Mouse (Mus musculus): ENCODE data around the gene Gm15737. TPM values are rescaled to one million over a fixed set of nuclear protein-coding genes. Genes with fewer than 3 reads are reported as not detected.

Gene Gm15737
- polyA plus RNA-seq, 1 experiment from 2014 or later = 0.39 TPM

- Histone ChIP-seq H3K4me1 (ENCODE audit: control insufficient read depth in 2 of 2, insufficient read depth in 2 of 2, low read length in 2 of 2) (peaks cover 11 to 38% of the 10 kb centered on the region in 2 experiments), H3K9ac (ENCODE audit: low read length) (no peak overlapping the region), H3K4me2 (ENCODE audit: low read length) (no peak overlapping the region), H3K27me3 (ENCODE audit: control insufficient read depth, insufficient read depth, low read length) (no peaks in the 10 kb centered on the region), H3K36me3 (ENCODE audit: control insufficient read depth, insufficient read depth, low read length) (peaks cover 2% of the 10 kb centered on the region; the same call in 1 of the 2 replicates), H3K27ac (replicated peaks in 1 of 2; ENCODE audit: control insufficient read depth in 1 of 2, insufficient read depth in 1 of 2, low read depth in 2 of 2, low read length in 2 of 2) (peak overlapping the region; percentile 20 to 35; a peak in 1 of 4 replicates), H3K9me3 (ENCODE audit: control insufficient read depth, low read length) (no peaks in the 10 kb centered on the region), H3K4me3 (ENCODE audit: control insufficient read depth in 1 of 2, insufficient read depth in 1 of 2, low read depth in 1 of 2, low read length in 2 of 2) (no peak overlapping the region)
- 59% methylated on average over 10 of the region's 10 CpGs for WGBS
- no peak for ATAC-seq (ENCODE audit: insufficient number of reproducible peaks, insufficient read depth, low FRiP score, low read depth)
These were observed 52.0 kb downstream of the Gm15737 start for GRCm38 (mm10) chr6:92920938-92921689.

DNA sequence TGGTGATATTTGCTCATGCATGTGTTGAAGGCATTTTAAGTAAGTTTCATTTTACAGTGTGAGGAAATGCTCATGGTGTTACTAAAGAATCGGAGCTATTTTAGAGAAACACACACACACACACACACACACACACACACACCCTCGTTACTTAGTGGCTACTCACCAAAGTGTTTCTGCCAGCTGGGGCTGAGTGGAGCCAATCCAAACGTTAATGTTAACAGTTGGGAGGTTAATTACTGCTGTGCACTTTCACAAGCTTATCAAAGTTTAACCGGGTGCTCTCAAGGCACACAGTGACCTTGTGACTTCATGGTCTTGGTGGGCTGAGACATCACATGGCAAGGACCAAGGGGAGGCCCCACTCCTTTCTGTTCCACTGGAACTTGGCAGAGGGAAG is 52.7 kb downstream of the Gm15737 start:
- 15% methylated on average over 4 of the region's 4 CpGs for WGBS
- Histone ChIP-seq H3K36me3 (ENCODE audit: control insufficient read depth, insufficient read depth, low read length) (peaks cover 9% of the 10 kb centered on the region; the same call in 1 of the 2 replicates), H3K27me3 (ENCODE audit: control insufficient read depth, insufficient read depth, low read length) (no peaks in the 10 kb centered on the region), H3K27ac (replicated peaks in 1 of 2; ENCODE audit: control insufficient read depth in 1 of 2, insufficient read depth in 1 of 2, low read depth in 2 of 2, low read length in 2 of 2) (peak overlapping the region in 1 of 2 experiments; percentile 64; a peak in 1 of 4 replicates), H3K4me1 (ENCODE audit: control insufficient read depth in 2 of 2, insufficient read depth in 2 of 2, low read length in 2 of 2) (peaks cover 16 to 41% of the 10 kb centered on the region in 2 experiments), H3K9me3 (ENCODE audit: control insufficient read depth, low read length) (no peaks in the 10 kb centered on the region), H3K4me3 (ENCODE audit: control insufficient read depth in 1 of 2, insufficient read depth in 1 of 2, low read depth in 1 of 2, low read length in 2 of 2) (no peak overlapping the region), H3K4me2 (ENCODE audit: low read length) (peak overlapping the region; percentile 22; the same call in 1 of the 2 replicates), H3K9ac (ENCODE audit: low read length) (no peak overlapping the region)
- ATAC-seq (ENCODE audit: insufficient number of reproducible peaks, insufficient read depth, low FRiP score, low read depth) = no peak; the same call in 1 of the 2 replicates

- Histone ChIP-seq H3K36me3 (ENCODE audit: control insufficient read depth, insufficient read depth, low read length) (peaks cover 20% of the 10 kb centered on the region; the same call in 1 of the 2 replicates), H3K9me3 (ENCODE audit: control insufficient read depth, low read length) (no peaks in the 10 kb centered on the region), H3K27ac (replicated peaks in 1 of 2; ENCODE audit: control insufficient read depth in 1 of 2, insufficient read depth in 1 of 2, low read depth in 2 of 2, low read length in 2 of 2) (0 out of 4 replicates have a peak overlapping the region, but pooled peaks of 1 of the 2 experiments have one; percentile 7), H3K4me3 (ENCODE audit: control insufficient read depth in 1 of 2, insufficient read depth in 1 of 2, low read depth in 1 of 2, low read length in 2 of 2) (no peak overlapping the region), H3K27me3 (ENCODE audit: control insufficient read depth, insufficient read depth, low read length) (no peaks in the 10 kb centered on the region), H3K4me2 (ENCODE audit: low read length) (peak overlapping the region; percentile 41), H3K9ac (ENCODE audit: low read length) (no peak overlapping the region), H3K4me1 (ENCODE audit: control insufficient read depth in 2 of 2, insufficient read depth in 2 of 2, low read length in 2 of 2) (peaks cover 16 to 34% of the 10 kb centered on the region in 2 experiments)
- 38% methylated on average over 8 of the region's 8 CpGs for WGBS
- ATAC-seq (ENCODE audit: insufficient number of reproducible peaks, insufficient read depth, low FRiP score, low read depth) = no peak
These were observed 55.4 kb downstream of the Gm15737 start for GRCm38 (mm10) chr6:92924536-92924935.

DNA sequence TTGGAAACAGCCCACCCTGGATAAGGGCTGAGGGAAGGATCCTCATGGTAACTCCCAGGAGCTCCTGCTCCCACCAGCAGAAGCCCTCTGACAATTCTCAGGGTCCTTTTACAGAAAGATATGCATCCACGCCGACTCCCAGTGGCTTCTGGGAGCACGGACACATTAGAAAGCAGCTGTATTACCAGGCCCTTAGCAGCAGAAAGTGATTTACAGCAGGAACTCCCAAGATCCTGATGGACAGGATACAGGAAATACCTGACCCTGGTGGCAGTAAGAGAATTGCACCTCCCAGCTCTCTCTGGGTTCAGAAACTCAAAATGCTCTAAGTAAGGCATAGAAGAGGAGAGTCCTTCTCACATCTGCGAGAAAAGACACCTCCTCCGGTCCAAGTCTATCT is 59.1 kb downstream of the Gm15737 start:
- H3K4me3 ChIP-seq (ENCODE audit: control insufficient read depth in 1 of 2, insufficient read depth in 1 of 2, low read depth in 1 of 2, low read length in 2 of 2) = no peak overlapping the region
- ATAC-seq (ENCODE audit: insufficient number of reproducible peaks, insufficient read depth, low FRiP score, low read depth) = no peak
- H3K9ac ChIP-seq (ENCODE audit: low read length) = no peak overlapping the region
- H3K9me3 ChIP-seq (ENCODE audit: control insufficient read depth, low read length) = no peaks in the 10 kb centered on the region
- H3K4me2 ChIP-seq (ENCODE audit: low read length) = no peak overlapping the region
- peaks cover 7 to 17% of the 10 kb centered on the region in 2 experiments for H3K4me1 ChIP-seq (ENCODE audit: control insufficient read depth in 2 of 2, insufficient read depth in 2 of 2, low read length in 2 of 2)
- WGBS = 81% methylated on average over 5 of the region's 5 CpGs
- H3K36me3 ChIP-seq (ENCODE audit: control insufficient read depth, insufficient read depth, low read length) = peaks cover 38% of the 10 kb centered on the region
- H3K27me3 ChIP-seq (ENCODE audit: control insufficient read depth, insufficient read depth, low read length) = no peaks in the 10 kb centered on the region
- no peak overlapping the region for H3K27ac ChIP-seq (replicated peaks in 1 of 2; ENCODE audit: control insufficient read depth in 1 of 2, insufficient read depth in 1 of 2, low read depth in 2 of 2, low read length in 2 of 2)

Other genes with a start within 250 kb of the Gm15737 start
- 5.8 and 6.7 TPM in 2 replicates for gene Prickle2, start 163.2 kb upstream of the Gm15737 start, polyA plus RNA-seq (2014; fragmentation: Nextera tagmentation; extraction: Ambion mirVana)
- gene A730049H05Rik, start 52.9 kb upstream of the Gm15737 start, polyA plus RNA-seq (2014; fragmentation: Nextera tagmentation; extraction: Ambion mirVana) = 2.7 and 3.6 TPM in 2 replicates
- gene Adamts9, start 74.1 kb downstream of the Gm15737 start, polyA plus RNA-seq (2014; fragmentation: Nextera tagmentation; extraction: Ambion mirVana) = 6.2 and 6.7 TPM in 2 replicates

Measured in heart, embryonic 14.5 days (tissue).